Mouse (Mus musculus) stomach, postnatal 0 days (tissue): ENCODE measurements around the gene Cd302. TPM values are rescaled to one million over a fixed set of nuclear protein-coding genes. Genes with fewer than 3 reads are reported as not detected.

Experiments used
- ATAC-seq: fragments of 200-750 bp; cut with Nextera tagmentation; 2 replicates; pipeline ENCODE4 v1.8.0; 2017; ENCODE audit not compliant: low FRiP score, low TSS enrichment
- DNase-seq: peaks from one replicate; pipeline ENCODE4 v3.0.0-alpha.2; 2016; ENCODE audit warnings: low spot score
- H3K27ac ChIP-seq: fragments of 300-500 bp; sonication (generic); replicated peaks from 2 replicates; pipeline ENCODE4 v1.5.1; 2014; ENCODE audit warnings: mild to moderate bottlenecking, control low read depth
- H3K27me3 ChIP-seq: fragments of 300-500 bp; sonication (generic); 2 replicates; pipeline ENCODE4 v1.6.1; 2014; ENCODE audit warnings: low read length; ENCODE audit not compliant: control insufficient read depth, insufficient read depth
- H3K36me3 ChIP-seq: fragments of 300-500 bp; sonication (generic); 2 replicates; pipeline ENCODE4 v1.6.1; 2014; ENCODE audit warnings: low read length, mixed read lengths; ENCODE audit not compliant: control insufficient read depth, insufficient read depth
- H3K4me1 ChIP-seq: fragments of 300-500 bp; sonication (generic); replicated peaks from 2 replicates; pipeline ENCODE4 v1.6.1; 2014; ENCODE audit warnings: antibody characterized with exemption; ENCODE audit not compliant: control insufficient read depth, insufficient read depth
- H3K4me2 ChIP-seq: fragments of 300-500 bp; sonication (generic); replicated peaks from 2 replicates; pipeline ENCODE4 v1.6.1; 2014; ENCODE audit warnings: low read depth, mild to moderate bottlenecking, control low read depth, moderate library complexity
- H3K4me3 ChIP-seq: fragments of 300-500 bp; sonication (generic); 2 replicates; pipeline ENCODE4 v1.5.1; 2014; ENCODE audit warnings: low read depth, low read length, control low read depth
- H3K9ac ChIP-seq: fragments of 300-500 bp; sonication (generic); 2 replicates; pipeline ENCODE4 v1.6.1; 2014; ENCODE audit warnings: mild to moderate bottlenecking, low read length, control low read depth, mixed read lengths
- H3K9me3 ChIP-seq: fragments of 300-500 bp; sonication (generic); 2 replicates; pipeline ENCODE4 v1.6.1; 2016; ENCODE audit warnings: low read length; ENCODE audit not compliant: control insufficient read depth
- CTCF ChIP-seq: IDR thresholded peaks from 2 replicates; pipeline ENCODE4 v1.5.1; 2016; ENCODE audit warnings: antibody characterized with exemption, low read depth, mild to moderate bottlenecking, moderate library complexity
- EP300 ChIP-seq: optimal IDR thresholded peaks from 2 replicates; pipeline ENCODE3; 2016; ENCODE audit warnings: antibody characterized with exemption
- WGBS: fragments of 180-500 bp; shearing (Covaris S2); extraction: QIAGEN DNeasy Blood & Tissue Kit; methylation state at CpG from one replicate; pipeline ENCODE4 v1.1.7; 2014; 5-methylcytosine and 5-hydroxymethylcytosine counted together
- polyA plus RNA-seq: library from polyadenylated mRNA; unstranded; fragments of >200 nt; fragmentation: Nextera tagmentation; extraction: Ambion mirVana; gene quantifications from 2 replicates; pipeline ENCODE4 v1.2.1, GENCODE M21; 2015

Gene Cd302
- polyA plus RNA-seq, result 25.6 and 26.0 TPM in 2 replicates

- 16% methylated on average over 4 of the region's 4 CpGs for WGBS
- Histone ChIP-seq H3K36me3 (no peaks in the 10 kb centered on the region), H3K27me3 (no peaks in the 10 kb centered on the region), H3K4me2 (peak within 1 kb of the TSS; percentile 91), H3K9me3 (no peaks in the 10 kb centered on the region), H3K9ac (peak within 1 kb of the TSS; percentile 54), H3K4me3 (peak within 1 kb of the TSS; percentile 47), H3K4me1 (peaks cover 2% of the 10 kb centered on the region; the same call in 1 of the 2 replicates), H3K27ac (peak within 1 kb of the TSS; percentile 63; the same call in 1 of the 2 replicates)
- ATAC-seq, result 0 out of 2 replicates have a peak, but pooled peaks have one; percentile 24
- DNase-seq, result no peak
- TF ChIP-seq CTCF, result no peak
- no peak for TF ChIP-seq EP300
Measured at GRCm38 (mm10) chr2:60284467-60284821, at the start of gene Cd302. Gene Cd302, minus strand, starts transcription at chr2:60284488.

GRCm38 (mm10) chr2:60328641-60329040, 44.4 kb upstream of the Cd302 start:
- TF ChIP-seq CTCF (no peak), EP300 (no peak)
- Histone ChIP-seq H3K4me1 (no peaks in the 10 kb centered on the region), H3K27me3 (no peaks in the 10 kb centered on the region), H3K4me3 (no peak overlapping the region), H3K9ac (no peak overlapping the region), H3K27ac (no peak overlapping the region), H3K4me2 (no peak overlapping the region), H3K9me3 (no peaks in the 10 kb centered on the region), H3K36me3 (no peaks in the 10 kb centered on the region)
- no peak for DNase-seq
- ATAC-seq, result no peak
- 72% methylated on average over 10 of the region's 10 CpGs for WGBS

DNA sequence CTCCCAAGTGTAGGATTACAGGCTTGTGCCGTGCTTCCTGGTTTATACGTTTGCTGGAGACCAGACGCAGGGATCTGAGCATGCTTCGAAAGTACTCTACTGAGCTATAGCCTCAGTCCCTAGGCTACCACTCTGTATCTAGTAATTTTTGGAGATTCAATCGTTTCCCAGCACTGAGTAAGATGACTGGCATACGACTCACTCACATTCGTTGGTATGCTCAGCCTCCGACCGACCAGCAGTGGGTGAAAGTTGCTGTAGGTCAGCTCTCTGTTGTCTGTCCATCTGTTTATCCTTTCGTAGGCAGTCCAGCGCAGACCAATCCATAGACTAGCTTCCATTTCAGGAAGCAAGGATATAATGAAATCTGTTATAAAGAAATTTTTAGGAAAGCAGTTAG, 43.3 kb upstream of the Cd302 start:
- DNase-seq, result no peak
- H3K4me1 ChIP-seq, result no peaks in the 10 kb centered on the region
- no peaks in the 10 kb centered on the region for H3K27me3 ChIP-seq
- WGBS, result 87% methylated on average over 11 of the region's 11 CpGs
- H3K9me3 ChIP-seq, result no peaks in the 10 kb centered on the region
- H3K27ac ChIP-seq, result no peak overlapping the region
- no peak overlapping the region for H3K4me3 ChIP-seq
- no peaks in the 10 kb centered on the region for H3K36me3 ChIP-seq
- no peak for TF ChIP-seq CTCF
- TF ChIP-seq EP300, result no peak
- no peak overlapping the region for H3K9ac ChIP-seq
- no peak for ATAC-seq
- no peak overlapping the region for H3K4me2 ChIP-seq

- DNase-seq (no peak), ATAC-seq (no peak)
- Histone ChIP-seq H3K9ac (no peak overlapping the region), H3K9me3 (no peaks in the 10 kb centered on the region), H3K4me2 (no peak overlapping the region), H3K4me1 (no peaks in the 10 kb centered on the region), H3K4me3 (no peak overlapping the region), H3K27ac (no peak overlapping the region), H3K27me3 (no peaks in the 10 kb centered on the region), H3K36me3 (no peaks in the 10 kb centered on the region)
- TF ChIP-seq CTCF, result no peak
- TF ChIP-seq EP300, result no peak
- WGBS, result 69% methylated on average over 7 of the region's 7 CpGs
Measured at GRCm38 (mm10) chr2:60326948-60327347, 42.7 kb upstream of the Cd302 start.

- 76% methylated on average over 5 of the region's 5 CpGs for WGBS
- Histone ChIP-seq H3K4me2 (no peak overlapping the region), H3K9ac (no peak overlapping the region), H3K27me3 (no peaks in the 10 kb centered on the region), H3K9me3 (no peaks in the 10 kb centered on the region), H3K4me3 (no peak overlapping the region), H3K27ac (no peak overlapping the region), H3K36me3 (no peaks in the 10 kb centered on the region), H3K4me1 (no peaks in the 10 kb centered on the region)
- ATAC-seq (no peak), DNase-seq (no peak)
- peak; percentile 66 for TF ChIP-seq CTCF
- no peak for TF ChIP-seq EP300
Measured at GRCm38 (mm10) chr2:60323411-60323810, 39.1 kb upstream of the Cd302 start.

DNA sequence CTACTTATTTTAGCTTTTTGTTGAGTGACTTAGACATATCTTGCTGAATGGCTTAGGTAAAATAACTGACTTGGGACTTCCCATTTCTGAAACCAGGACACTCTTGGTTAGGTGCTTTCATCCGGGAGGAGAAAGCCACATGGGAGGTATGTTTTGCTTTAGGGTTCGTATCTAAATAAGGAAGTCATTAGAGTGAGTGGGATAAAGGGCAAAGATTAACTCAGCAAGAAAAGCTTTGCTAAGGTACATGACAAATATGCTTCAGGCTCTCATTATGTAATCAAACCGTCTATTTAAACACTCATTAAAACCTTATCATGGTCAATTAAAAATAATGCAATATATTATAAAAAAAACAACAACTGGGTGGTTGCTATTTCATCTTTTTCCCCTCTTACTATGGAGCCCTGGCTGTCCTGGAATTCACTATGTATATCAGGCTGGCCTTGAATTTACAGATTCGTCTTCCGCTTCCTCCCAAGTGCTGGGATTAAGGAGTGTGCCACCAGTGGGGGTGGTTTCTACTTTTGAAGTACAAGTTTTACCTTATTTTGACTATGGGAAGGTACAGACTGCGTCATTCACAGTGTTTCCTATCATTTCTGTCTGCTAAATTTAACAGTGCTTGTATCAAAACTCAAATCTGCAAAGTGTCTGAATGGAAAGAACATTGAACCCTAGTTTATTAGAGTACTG, 37.9 kb upstream of the Cd302 start:
- peak; percentile 68; the same call in 1 of the 2 replicates for ATAC-seq
- TF ChIP-seq CTCF (no peak), EP300 (no peak)
- WGBS, result 49% methylated on average over 6 of the region's 6 CpGs
- no peaks in the 10 kb centered on the region for H3K9me3 ChIP-seq
- no peak for DNase-seq
- no peak overlapping the region for H3K4me2 ChIP-seq
- no peak overlapping the region for H3K27ac ChIP-seq
- H3K4me1 ChIP-seq, result no peaks in the 10 kb centered on the region
- no peaks in the 10 kb centered on the region for H3K27me3 ChIP-seq
- no peaks in the 10 kb centered on the region for H3K36me3 ChIP-seq
- no peak overlapping the region for H3K4me3 ChIP-seq
- no peak overlapping the region for H3K9ac ChIP-seq
